Mouse (Mus musculus) intestine, embryonic 14.5 days (tissue): ENCODE results near the gene Selenot. TPM values are rescaled to one million over a fixed set of nuclear protein-coding genes. Genes with fewer than 3 reads are reported as not detected.
A peak's percentile ranks its signal among the peaks of the same experiment; 100 is the strongest.

Experiments used
- ATAC-seq: fragments of 200-750 bp; cut with Nextera tagmentation; replicated peaks from 2 replicates; pipeline ENCODE4 v1.8.0; 2017; ENCODE audit warnings: low read depth, moderate number of reproducible peaks, moderate TSS enrichment, moderate library complexity; ENCODE audit not compliant: low FRiP score, low TSS enrichment
- DNase-seq: peaks from one replicate; pipeline ENCODE4 v3.0.0-alpha.2; 2018; ENCODE audit warnings: low spot score
- H3K27ac ChIP-seq: fragments of 300-500 bp; sonication (generic); 2 replicates; pipeline ENCODE4 v1.5.1; 2014; ENCODE audit warnings: low read depth, mild to moderate bottlenecking, control low read depth
- H3K27me3 ChIP-seq: fragments of 300-500 bp; sonication (generic); replicated peaks from 2 replicates; pipeline ENCODE4 v1.6.1; 2014; ENCODE audit warnings: low read length, control low read depth; ENCODE audit not compliant: control insufficient read depth, insufficient read depth
- H3K36me3 ChIP-seq: fragments of 300-500 bp; sonication (generic); 2 replicates; pipeline ENCODE4 v1.6.1; 2014; ENCODE audit warnings: low read length, control low read depth; ENCODE audit not compliant: control insufficient read depth, insufficient read depth
- H3K4me1 ChIP-seq: fragments of 300-500 bp; sonication (generic); replicated peaks from 2 replicates; pipeline ENCODE4 v1.6.1; 2014; ENCODE audit warnings: low read length, control low read depth, mixed read lengths; ENCODE audit not compliant: control insufficient read depth, insufficient read depth
- H3K4me2 ChIP-seq: fragments of 300-500 bp; sonication (generic); 2 replicates; pipeline ENCODE4 v1.6.1; 2014; ENCODE audit warnings: low read length
- H3K4me3 ChIP-seq: fragments of 300-500 bp; sonication (generic); 2 replicates; pipeline ENCODE4 v1.5.1; 2014; ENCODE audit warnings: low read depth, low read length, control low read depth, mixed read lengths
- H3K9ac ChIP-seq: fragments of 300-500 bp; sonication (generic); 2 replicates; pipeline ENCODE4 v1.6.1; 2014; ENCODE audit warnings: mild to moderate bottlenecking, low read length
- H3K9me3 ChIP-seq: fragments of 300-500 bp; sonication (generic); 2 replicates; pipeline ENCODE4 v1.6.1; 2016; ENCODE audit warnings: low read length, control low read depth; ENCODE audit not compliant: control insufficient read depth
- WGBS: fragments of 180-500 bp; shearing (Covaris S2); extraction: QIAGEN DNeasy Blood & Tissue Kit; methylation state at CpG from one replicate; pipeline ENCODE4 v1.1.7; 2014; 5-methylcytosine and 5-hydroxymethylcytosine counted together
- polyA plus RNA-seq: library from polyadenylated mRNA; unstranded; fragments of >200 nt; fragmentation: Nextera tagmentation; extraction: Ambion mirVana; gene quantifications from 2 replicates; pipeline ENCODE4 v1.2.1, GENCODE M21; 2014

The Selenot gene
- polyA plus RNA-seq, result 23.0 and 23.9 TPM in 2 replicates

DNA sequence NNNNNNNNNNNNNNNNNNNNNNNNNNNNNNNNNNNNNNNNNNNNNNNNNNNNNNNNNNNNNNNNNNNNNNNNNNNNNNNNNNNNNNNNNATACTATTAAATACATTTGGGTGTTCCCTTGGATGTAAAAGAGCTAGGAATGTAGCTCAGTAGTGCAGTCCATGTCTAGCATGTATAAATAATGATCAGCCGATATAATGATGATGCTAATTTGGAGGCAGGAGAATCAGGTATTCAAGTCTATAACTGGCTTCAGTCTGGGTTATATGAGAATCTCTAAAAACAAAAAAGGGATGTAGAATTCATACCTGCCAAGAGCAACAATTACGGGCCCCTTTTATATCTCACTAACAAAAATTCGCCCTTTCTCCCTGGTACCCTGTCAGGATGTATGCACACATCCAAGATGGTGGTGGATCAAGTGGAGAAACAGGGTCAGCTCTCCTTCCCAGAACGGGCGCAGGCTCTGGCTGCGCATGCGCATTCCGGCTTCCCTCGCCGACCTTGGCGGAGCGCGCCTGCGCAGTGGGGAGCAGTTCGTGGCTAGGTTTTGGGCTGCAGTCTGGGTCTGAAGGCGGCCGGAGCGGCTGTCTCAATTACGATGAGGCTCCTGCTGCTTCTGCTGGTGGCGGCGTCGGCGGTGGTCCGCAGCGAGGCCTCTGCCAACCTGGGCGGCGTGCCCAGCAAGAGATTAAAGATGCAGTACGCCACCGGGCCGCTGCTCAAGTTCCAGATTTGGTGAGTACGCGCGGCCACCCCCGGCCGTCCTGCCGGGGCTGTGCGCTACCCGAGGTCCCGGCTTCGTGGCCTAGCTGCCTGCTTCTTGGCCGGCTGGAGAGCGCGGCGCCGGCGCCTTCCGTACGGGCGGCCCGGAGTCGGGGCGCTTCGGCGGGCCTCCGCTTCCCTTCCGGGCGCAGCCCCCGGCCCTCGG, at the start of gene Selenot:
Selenot (plus strand) TSS at position 500 of the 930 bp plus-strand sequence.
- WGBS, result 2% methylated on average over 52 of the region's 59 CpGs
- H3K27ac ChIP-seq, result peak within 1 kb of the TSS; percentile 100
- no peaks in the 10 kb centered on the region for H3K9me3 ChIP-seq
- H3K4me3 ChIP-seq, result peak within 1 kb of the TSS; percentile 89
- DNase-seq (peak; percentile 97), ATAC-seq (peak; percentile 93)
- no peaks in the 10 kb centered on the region for H3K27me3 ChIP-seq
- peak within 1 kb of the TSS; percentile 99 for H3K9ac ChIP-seq
- peaks cover 5% of the 10 kb centered on the region; the same call in 1 of the 2 replicates for H3K36me3 ChIP-seq
- peak within 1 kb of the TSS; percentile 87 for H3K4me2 ChIP-seq
- peaks cover 5% of the 10 kb centered on the region; the same call in 1 of the 2 replicates for H3K4me1 ChIP-seq

DNA sequence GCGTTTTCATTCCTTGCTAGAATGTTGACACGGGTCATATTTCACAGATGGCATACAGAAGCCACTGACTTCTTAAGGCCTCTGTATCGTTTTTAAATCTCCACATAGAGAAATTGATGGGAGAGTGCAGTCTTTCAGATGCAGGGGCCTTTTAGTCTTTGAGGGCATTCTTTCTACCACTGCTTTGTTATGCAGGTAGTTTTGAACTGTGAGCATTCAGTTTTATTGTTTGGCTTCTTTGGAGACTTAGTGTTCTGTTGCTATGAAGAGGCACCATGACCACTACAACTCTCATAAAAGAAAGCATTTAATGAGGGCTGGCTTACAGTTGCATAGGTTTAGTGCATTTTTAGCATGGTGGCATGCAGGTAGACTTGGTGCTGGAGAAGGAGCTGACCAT, 39.9 kb upstream of the Selenot start:
- 89% methylated on average over 3 of the region's 3 CpGs for WGBS

DNA sequence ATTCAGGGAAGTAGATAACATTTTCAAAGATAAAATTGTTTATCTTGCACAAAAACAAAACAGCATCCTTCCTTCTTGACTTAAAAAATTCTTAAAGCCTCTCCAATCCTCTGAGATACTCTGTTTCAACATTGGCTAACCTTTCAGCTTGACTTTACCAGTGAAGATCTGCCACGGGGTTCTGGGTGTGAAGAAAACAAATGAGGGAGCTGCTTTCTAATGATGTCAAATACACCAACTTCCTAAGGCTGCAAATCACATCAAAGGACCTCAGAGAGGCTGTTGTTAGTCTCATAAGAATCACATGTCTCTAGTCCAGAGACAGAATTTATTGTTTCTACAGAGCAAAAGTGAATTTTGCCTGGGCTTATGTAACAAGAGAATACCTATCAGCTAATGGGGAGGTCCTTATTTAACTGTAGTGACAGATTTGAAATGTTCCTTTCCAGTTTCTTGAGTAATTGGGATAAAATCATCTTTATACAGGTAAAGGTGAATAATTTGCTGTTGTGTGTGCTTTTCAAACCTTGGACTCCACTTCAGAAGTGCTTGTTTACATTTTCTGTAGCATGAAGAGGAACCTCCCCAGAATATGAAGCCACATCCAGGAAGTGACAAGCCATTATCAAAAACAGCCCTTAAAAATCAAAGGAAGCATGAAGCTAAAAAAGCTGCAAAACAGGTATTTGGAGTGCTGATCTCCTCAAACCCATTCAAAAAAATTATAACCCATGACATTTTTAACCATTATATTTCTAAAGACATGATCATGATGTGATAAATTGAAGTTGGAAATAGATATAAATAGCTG, 24.2 kb upstream of the Selenot start:
- DNase-seq, result no peak
- Histone ChIP-seq H3K36me3 (peaks cover 83% of the 10 kb centered on the region), H3K4me3 (no peak overlapping the region), H3K27ac (no peak overlapping the region), H3K9me3 (no peaks in the 10 kb centered on the region), H3K4me2 (no peak overlapping the region), H3K9ac (no peak overlapping the region), H3K27me3 (no peaks in the 10 kb centered on the region), H3K4me1 (no peaks in the 10 kb centered on the region)
- no peak for ATAC-seq
- WGBS, result 72% methylated on average over 1 of the region's 1 CpGs

More for the DNA sequence above, 39.9 kb upstream of the Selenot start:
- H3K27ac ChIP-seq, result no peak overlapping the region
- DNase-seq (no peak), ATAC-seq (no peak)
- no peak overlapping the region for H3K4me2 ChIP-seq
- no peaks in the 10 kb centered on the region for H3K4me1 ChIP-seq
- peaks cover 57% of the 10 kb centered on the region for H3K36me3 ChIP-seq
- no peak overlapping the region for H3K9ac ChIP-seq
- H3K4me3 ChIP-seq, result no peak overlapping the region
- no peaks in the 10 kb centered on the region for H3K9me3 ChIP-seq
- no peaks in the 10 kb centered on the region for H3K27me3 ChIP-seq

DNA sequence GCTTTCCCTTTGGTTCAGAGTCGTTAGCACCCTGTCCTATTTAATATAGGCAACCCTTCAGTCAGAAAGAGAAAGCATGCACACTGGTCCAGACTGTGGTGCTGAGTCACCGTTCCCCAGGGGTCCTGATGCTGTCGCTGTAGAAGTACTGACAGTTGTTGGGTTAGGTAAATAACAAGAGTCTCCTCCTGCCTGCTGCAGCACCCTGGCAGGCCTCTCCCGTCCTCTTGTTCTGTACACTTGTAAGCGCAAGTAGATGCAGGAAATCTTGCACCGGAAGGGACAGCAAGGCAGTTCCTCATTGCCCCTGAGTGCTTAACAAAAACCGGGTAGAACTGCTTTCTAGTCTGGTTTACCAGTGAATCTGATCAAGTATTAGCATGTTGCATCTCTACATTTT, 19.8 kb upstream of the Selenot start:
- Histone ChIP-seq H3K9ac (no peak overlapping the region), H3K4me3 (no peak overlapping the region), H3K27ac (no peak overlapping the region), H3K27me3 (no peaks in the 10 kb centered on the region), H3K4me2 (no peak overlapping the region), H3K36me3 (peaks cover 60% of the 10 kb centered on the region), H3K9me3 (no peaks in the 10 kb centered on the region), H3K4me1 (no peaks in the 10 kb centered on the region)
- ATAC-seq (no peak), DNase-seq (no peak)
- 86% methylated on average over 7 of the region's 7 CpGs for WGBS

DNA sequence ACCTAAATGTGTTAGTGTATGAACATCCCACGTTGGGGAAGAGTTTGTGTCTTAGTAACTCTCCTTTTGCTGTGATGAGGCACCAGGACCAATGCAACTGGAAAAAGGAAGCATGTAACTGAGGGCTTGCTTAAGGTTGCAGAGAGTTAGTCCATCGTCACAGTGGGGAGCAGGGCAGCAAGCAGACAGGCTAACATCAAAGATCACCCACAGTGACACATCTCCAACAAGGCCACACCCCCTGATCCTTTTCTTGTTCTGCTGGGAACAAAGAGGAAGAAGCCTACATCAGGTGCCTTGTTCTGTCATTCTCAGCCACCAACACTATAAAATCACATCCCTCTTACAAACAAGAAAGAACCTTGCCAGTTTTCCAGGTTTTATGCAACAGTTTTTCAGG, 16.5 kb upstream of the Selenot start:
- no peak for DNase-seq
- Histone ChIP-seq H3K4me3 (no peak overlapping the region), H3K4me1 (no peaks in the 10 kb centered on the region), H3K27me3 (no peaks in the 10 kb centered on the region), H3K9me3 (no peaks in the 10 kb centered on the region), H3K27ac (no peak overlapping the region), H3K9ac (no peak overlapping the region), H3K4me2 (no peak overlapping the region), H3K36me3 (peaks cover 32% of the 10 kb centered on the region)
- WGBS, result 37% methylated on average over 2 of the region's 2 CpGs
- no peak for ATAC-seq

DNA sequence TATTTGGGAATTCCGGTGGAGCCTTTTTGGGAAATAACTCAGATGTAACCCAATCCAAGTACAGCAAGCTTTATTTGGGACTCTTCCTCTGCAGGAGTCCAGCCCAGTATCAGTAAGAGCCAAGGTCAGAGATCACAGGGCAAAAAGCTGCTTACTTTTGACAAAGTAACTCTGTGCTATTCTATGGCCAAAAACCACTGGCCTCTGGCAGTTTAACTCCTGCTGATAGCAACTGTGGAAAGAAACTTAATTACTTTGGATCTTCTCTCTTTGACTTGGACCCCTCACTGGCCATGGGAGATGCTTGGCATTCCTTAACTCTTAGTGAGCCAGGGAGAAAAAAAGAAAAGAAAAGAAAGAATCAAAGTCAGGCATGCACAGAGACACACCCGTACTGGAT, 15.0 kb upstream of the Selenot start:
- no peak overlapping the region for H3K9ac ChIP-seq
- no peaks in the 10 kb centered on the region for H3K27me3 ChIP-seq
- no peaks in the 10 kb centered on the region for H3K4me1 ChIP-seq
- H3K36me3 ChIP-seq, result peaks cover 16% of the 10 kb centered on the region
- ATAC-seq (no peak), DNase-seq (no peak)
- no peak overlapping the region for H3K4me3 ChIP-seq
- H3K27ac ChIP-seq, result no peak overlapping the region
- no peaks in the 10 kb centered on the region for H3K9me3 ChIP-seq
- H3K4me2 ChIP-seq, result no peak overlapping the region
- WGBS, result 52% methylated on average over 2 of the region's 2 CpGs

DNA sequence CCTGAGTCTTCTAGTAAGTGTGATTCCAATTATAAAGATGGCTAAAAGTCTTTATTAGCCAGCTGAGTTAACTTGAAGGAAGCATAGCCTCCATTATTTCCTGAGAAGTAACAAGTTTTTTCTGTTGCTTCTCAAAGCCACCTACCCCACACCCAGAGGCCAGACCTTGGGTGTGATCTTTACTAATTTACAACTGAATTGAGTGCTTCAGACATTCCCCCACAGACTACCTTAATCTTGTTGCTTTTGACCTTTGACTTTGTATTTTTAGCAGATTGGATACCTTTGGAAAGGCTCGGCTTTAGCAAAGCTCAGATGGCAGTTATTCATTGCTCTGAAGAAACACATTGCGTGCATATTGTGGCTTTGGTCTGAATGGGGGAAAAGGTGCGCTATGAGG, 5.6 kb upstream of the Selenot start:
- no peak for DNase-seq
- no peak overlapping the region for H3K4me2 ChIP-seq
- ATAC-seq, result no peak
- WGBS, result 78% methylated on average over 3 of the region's 3 CpGs
- no peak overlapping the region for H3K27ac ChIP-seq
- H3K9me3 ChIP-seq, result no peaks in the 10 kb centered on the region
- no peak overlapping the region for H3K9ac ChIP-seq
- H3K27me3 ChIP-seq, result no peaks in the 10 kb centered on the region
- H3K4me3 ChIP-seq, result no peak overlapping the region
- H3K36me3 ChIP-seq, result no peaks in the 10 kb centered on the region
- H3K4me1 ChIP-seq, result no peaks in the 10 kb centered on the region

DNA sequence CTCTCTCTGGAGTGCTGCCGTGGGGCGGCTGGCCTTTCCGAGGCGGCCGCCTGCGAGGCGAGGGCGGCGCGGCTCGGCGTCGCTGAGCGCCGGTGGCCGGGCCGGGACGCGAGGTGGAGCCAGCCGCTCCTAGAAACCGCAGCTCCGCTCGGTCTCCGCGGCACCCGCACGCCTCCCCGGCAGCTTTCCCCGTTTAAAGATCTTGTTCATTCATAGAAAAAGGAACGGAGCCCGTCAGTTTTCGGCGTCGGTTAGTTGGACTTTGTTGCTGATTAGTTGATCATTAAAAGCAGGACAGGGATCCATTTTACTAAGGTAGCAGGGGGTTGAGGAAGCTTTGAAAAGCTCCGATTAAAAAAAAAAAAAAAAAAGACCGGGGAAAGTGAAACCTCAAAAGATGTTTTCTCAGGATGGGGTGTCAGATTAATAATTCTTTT, 649 bp downstream of the Selenot start:
- Histone ChIP-seq H3K4me1 (peaks cover 10% of the 10 kb centered on the region; the same call in 1 of the 2 replicates), H3K9ac (peak overlapping the region; percentile 99), H3K4me2 (peak overlapping the region; percentile 87), H3K27ac (peak overlapping the region; percentile 100), H3K9me3 (no peaks in the 10 kb centered on the region), H3K36me3 (peaks cover 5% of the 10 kb centered on the region; the same call in 1 of the 2 replicates), H3K27me3 (no peaks in the 10 kb centered on the region), H3K4me3 (peak overlapping the region; percentile 89)
- under 1% methylated on average over 31 of the region's 36 CpGs for WGBS
- DNase-seq (peak; percentile 87), ATAC-seq (peak; percentile 73)
